Mouse (Mus musculus) brain, adult 2 months (tissue): Measurements from ENCODE around the gene Gkn1.

Experiments used
- DNase-seq: peaks from one replicate; pipeline ENCODE4 v3.0.0; 2011; ENCODE audit warnings: low read depth, low spot score

Gkn1 gene

GRCm38 (mm10) chr6:87350829-87351228, at the start of gene Gkn1:
Gene Gkn1, minus strand, starts transcription at chr6:87350942.
- no peak for DNase-seq

DNA sequence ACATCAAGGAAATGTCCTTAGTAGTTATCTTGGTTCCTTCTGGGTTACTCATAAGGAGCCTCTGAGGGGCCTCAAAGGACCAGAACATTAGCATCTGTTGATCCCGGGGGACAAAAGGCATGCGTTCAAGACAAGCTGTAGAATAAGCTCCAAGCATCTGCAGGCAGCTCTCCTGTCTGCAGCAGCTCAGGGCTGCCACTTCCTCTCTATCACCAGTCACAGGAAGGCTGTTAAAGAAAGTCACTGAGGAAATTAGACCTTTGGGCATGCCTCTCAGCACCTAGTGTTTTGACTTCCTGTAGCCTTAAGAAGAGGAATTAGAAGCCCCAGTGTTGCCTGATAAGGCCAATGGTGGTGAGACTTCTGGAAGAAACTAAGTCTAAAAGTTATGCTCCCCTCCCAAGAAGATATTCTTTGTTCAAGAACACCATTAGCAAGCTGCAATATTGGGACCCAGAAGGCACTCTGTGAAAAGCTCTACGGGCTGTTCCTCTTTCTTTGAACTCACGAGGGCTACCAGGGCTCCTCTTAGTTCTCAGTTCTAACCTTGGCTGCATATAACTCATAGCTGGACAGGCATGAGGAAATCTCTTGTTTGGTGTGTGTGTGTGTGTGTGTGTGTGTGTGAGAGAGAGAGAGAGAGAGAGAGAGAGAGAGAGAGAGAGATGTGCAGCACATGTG, 49.3 kb upstream of the Gkn1 start:
- no peak for DNase-seq

DNA sequence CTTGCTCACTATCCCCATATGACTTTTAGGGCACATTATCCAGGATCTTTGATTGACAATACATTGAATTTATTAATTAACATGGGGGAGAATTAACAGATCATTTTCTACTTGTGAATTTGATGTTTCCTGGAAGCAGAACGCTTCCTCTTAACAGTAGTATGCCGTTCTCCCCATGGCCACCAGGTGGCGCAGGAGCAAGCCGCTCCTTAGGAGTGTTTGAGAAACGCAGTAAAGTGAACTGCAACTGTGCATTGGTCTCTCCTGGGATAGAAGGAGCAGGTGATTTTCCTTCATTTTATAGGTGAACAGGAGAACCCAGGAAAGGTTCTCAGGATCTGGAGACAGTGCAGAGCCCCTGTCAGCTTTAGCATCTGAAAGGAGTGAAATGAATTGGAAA, 48.4 kb upstream of the Gkn1 start:
- DNase-seq: peak; percentile 81

- no peak for DNase-seq
Measured at GRCm38 (mm10) chr6:87394783-87395182, 44.0 kb upstream of the Gkn1 start.

DNA sequence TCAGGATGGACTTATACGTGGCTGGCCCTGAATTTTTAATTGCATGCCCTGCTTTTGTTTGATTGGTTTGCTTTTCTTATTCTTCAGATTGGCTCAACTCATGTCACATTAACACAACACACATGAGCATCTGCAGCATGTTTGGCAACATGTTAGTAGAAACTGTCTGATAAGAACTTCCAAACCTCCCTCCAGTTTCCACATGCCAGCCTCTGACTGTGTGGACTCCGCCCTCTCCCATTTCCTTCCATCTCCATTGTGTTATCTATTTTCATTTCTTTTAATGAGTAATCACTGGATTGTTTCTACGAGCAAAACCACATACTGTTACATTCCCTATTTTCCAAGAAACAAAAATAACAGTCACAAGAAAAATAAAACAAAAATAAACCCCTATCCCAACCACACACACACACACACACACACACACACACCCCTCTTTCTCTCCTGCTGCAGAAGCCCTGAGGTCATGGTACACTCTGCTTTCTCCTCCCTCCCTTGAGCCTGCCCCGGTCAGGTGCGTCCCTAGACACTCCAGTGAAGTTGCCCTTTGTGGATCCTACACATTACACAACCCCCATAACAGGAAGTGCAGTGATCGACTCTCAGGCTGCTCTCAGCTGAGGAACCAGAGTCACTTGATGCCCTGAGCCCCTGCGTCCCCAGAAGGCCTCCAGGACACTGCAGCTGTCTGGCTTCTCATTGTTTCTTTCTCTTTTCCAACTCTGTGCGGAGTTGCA, 42.9 kb upstream of the Gkn1 start:
- DNase-seq: no peak

DNA sequence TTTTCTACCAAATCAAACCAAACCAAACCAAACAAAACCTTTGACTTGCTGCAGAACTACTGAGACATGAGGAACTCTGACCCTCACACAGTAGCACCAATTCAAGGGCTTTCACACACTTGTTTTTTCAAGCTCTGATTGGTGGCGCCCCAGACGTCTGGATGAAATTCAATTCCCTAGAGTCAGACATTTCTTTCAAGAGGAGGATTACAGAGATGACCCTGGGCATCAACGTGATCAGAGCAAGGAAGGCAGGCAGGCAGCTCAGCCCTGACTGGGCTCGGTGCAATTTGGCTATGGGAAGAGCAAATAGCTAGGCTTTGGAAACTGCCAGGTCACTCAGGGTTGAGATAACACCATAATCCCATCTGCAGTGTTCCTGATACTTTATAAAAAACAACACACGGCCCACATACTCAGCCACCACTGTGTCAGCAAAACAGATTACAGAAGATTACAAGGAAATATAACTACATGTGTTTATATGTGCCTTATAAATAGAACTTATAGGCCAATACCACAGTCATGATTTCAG, 38.8 kb upstream of the Gkn1 start:
- no peak for DNase-seq

- no peak for DNase-seq
Measured at GRCm38 (mm10) chr6:87388877-87389276, 38.1 kb upstream of the Gkn1 start, which contains the start of gene Gkn3. Gene Gkn3, minus strand, starts transcription at chr6:87388935.

DNA sequence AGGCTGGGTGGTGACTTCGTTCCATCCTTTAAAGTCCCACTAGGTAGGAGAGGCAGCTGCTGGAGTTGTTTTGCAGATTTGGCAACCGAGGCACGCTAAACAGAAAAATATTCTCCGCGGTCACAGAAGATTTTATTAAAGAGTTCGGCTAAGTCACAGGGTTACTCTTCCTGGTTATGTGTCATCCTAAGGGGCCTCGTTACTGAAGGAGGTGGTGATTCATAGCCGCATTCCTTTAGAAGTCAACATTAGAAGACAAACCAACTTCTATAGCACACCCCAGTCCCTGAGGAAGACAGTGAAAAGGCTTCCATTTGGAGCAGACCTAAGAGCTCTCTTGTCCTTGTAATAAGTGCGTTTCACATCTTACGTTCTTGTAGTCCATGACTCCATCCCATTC, 35.9 kb upstream of the Gkn1 start:
- no peak for DNase-seq

DNA sequence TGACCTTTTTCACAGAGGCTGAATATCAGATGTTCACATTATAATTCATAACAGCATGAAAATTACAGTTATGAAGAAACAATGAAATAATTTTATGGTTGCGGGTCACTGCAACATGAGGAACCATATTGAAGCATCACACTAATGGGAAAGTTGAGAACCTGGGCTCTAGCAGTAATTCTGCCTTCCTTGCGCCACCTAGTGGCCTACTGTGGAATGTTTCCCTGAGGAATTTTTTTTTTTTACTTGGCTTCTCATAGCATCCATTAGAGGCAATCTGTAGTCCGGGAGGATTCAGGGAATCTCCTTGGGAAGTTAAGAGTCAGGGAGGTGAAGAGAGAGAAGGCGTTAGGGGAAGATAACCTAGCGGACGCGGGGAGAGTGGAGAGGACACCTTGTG, 35.5 kb upstream of the Gkn1 start:
- DNase-seq: peak; percentile 79

DNA sequence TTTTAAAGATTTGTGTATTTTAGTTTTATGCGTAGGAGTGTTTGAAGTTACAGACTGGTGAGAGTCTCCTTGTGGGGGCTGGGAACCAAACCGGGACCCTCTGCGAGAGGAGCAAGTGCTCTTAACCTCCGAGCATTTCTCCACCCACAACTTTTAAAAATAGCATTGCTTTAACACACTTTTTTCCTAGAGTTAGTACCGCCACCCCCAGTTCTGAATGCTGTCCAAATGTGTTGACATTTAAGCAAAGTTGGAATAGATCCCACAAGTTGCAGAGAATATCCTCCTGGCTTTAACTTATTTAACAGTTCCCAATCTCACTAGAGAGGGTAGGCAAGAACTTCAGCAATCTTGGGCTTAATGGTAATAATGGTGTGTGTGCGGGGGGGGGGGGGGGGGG, 34.0 kb upstream of the Gkn1 start:
- peak; percentile 74 for DNase-seq

GRCm38 (mm10) chr6:87383926-87384691, 33.4 kb upstream of the Gkn1 start:
- peak; percentile 63 for DNase-seq

DNA sequence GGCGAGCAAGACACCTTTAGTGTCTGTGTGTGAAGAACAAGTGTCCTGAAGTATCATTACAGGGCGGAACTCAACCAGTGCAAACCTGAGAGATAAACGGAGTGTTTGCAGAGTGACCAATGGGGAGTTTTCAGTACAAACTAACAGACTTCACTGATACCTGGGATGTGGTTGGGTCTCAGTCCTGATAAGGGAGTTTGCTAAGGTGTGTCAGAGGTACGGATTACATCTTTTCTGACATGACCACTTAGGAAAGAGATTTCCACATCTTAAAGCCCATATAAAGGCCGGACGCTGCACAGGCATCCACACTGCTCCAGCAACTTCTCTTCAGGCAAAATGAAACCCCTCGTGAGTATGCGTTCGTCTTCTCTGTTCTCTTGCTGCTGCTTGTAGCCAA, 22.3 kb upstream of the Gkn1 start, which contains the start of gene Gkn2:
Gene Gkn2, plus strand, starts transcription at position 301 of the 400 bp plus-strand sequence.
- no peak for DNase-seq

DNA sequence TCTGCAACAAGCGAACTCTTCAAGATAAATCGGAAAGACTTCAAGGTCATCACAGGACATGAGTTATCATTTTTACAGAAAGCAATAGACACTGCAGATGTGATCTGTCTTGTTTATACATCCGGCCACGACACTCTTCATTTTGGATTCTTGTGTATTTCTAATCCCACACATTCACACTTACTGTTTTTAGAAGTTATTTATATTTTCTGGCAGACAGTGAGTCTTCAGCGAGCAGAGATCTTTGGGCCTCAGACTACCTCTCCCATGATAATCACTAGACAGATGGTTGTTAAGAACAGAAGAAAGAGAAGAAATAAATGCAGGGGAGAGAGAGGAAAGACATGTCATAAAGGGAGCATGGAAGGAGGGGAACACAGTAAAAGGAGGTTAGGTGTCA, 18.5 kb upstream of the Gkn1 start:
- DNase-seq: peak; percentile 53

DNA sequence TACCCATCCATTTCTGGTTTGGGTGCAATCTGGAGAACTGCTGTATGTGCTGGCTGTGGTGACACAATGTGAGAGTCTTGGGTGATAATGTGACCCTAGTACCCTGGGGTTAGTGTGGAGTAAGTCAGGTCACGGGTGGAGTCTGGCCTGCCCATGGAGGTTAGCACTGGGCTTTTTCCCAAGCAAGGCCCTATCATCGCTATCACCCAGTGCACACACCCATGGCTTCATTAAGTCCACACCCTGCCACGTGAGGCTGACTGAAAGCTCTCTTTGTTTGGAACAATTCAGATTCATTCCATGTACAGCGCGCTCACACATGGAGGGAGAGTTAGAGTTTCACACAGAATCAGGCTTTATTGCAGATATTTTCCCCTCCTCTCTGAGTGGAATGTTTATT, 3.7 kb upstream of the Gkn1 start:
- peak; percentile 72 for DNase-seq

GRCm38 (mm10) chr6:87335935-87336295, 14.8 kb downstream of the Gkn1 start:
- DNase-seq: no peak

DNA sequence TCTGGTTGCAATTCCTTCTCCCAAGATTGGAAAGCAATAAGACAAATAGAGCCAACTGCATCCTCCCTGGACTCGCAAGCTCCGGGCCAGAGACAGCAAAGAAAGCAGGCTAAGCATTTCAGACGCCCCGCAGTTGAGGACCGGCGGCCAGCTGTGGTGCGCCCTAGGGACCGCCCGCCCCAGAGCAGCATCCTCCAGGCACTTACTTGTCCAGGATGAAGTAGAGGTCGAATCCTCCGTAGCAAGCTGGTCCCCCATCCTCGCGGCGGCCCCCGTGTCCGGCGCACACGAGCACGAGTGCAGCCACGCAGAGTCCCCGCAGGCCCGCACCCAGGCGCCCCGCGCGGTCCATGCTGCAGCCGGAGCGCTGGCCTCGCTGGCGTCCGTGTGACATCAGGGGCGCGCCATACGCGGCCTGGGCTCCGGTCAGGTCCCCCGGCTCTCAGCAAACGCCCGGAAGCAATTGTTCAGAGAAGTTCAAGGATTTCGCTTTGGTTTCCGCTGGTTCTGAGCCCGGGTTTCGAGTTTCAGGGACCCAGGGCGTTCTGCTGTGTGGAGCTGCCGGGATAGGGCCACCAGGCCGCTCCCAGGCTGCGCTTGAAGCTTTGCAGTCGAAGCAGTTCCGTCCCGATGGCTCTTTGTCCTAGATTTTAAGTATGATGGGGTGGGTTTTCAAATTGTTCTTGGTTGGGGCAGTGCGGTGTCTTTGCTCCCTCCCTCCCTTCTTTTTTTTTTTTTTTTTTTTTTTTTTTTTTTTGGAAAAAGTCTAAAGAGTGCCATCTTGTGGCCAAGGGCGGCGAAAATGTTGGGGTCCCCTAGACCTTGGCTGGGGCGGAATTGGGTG, 15.4 kb downstream of the Gkn1 start, which contains the start of gene Antxr1:
Gene Antxr1, minus strand, starts transcription at position 731 of the 844 bp plus-strand sequence.
- peak; percentile 52 for DNase-seq

DNA sequence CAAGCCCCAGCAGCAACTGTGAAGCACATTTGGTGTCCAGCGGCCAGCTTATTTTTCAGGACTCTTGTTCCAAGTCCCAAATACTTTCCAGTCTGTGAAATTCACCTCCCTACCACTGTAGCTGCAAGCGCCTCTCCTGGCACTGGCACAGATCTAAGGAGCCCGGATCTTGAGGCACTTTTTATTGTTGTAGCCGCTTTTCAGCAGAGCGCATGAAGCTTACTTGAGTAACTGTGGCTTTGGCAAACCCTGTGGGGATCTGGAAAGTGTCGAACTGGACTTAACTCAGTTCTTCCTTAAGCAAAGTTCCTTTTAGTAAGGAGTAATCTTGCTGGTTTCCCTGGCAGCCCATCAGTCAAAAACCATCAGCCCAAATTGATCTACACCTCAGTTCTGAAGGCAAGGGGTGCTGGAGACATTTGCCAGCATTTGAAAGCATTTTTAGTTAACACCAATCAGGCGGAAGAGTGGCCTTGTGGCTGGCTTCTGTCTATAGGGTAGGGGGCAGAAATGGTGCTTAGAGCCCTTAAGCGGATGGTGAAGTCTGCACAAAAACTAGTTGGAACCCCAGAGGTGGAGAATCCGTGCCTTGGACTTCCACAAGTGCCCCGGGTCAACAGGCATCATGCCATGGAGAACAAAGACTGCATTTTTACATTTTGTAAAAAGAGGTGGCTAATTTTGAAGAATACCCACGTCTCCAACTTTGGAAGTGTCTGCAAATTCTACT, 16.2 kb downstream of the Gkn1 start:
- DNase-seq: peak; percentile 78

- no peak for DNase-seq
Measured at GRCm38 (mm10) chr6:87332380-87332779, 18.4 kb downstream of the Gkn1 start.

DNA sequence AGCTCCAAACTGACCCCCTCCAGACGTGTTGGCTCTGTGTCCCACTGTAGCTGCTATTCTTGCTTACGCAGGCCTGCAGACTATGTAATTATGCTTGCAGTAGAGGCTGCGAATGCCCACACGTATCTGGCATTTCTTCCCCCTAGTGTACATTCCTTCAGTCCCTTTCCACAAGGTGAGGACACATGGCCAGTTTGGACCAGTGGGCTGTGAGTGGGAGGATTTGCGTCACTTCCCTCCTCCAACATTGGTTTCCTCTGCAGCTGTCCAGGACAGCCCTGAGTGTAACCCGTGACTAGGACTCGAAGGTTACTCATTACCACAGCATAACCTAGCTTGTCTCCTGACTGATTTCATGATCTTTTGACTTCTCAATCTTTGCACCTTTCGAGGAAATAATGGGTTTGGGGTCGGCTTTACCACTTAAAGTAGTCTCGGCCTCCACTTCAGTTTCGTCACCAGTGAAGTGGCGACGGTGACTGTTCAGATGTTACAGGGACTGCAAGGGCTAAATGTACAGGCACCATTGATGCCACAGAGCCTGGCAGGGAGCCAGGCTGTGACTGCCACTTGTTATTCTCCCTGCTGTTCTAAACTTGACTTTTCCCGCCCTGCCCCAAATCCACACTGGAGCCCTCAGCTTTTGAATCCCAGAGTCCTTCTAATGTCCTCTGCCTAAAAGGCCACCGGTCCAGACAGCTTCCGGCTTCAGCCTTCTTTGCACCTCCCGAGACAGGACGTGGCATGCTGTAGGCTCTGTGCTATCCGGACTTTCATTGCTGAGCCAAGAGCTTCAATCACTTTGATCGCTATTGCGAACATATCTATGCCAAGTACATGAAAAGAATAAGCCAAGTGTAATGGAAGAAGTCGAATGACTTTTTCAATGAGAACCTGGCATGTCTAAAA, 22.2 kb downstream of the Gkn1 start:
- peak; percentile 40 for DNase-seq
